Mouse (Mus musculus) thymus, adult 18-20 months (tissue): Measurements from ENCODE around the gene Ap1s1.

ENCODE experiments used
- DNase-seq, 2 experiments: peaks; one replicate each; pipeline ENCODE4 v3.0.0; 2022; ENCODE audit warnings: mixed read lengths in 2 of 2

The Ap1s1 gene

GRCm38 (mm10) chr5:137012401-137012950 lies 33.5 kb downstream of the Ap1s1 start:
- no peak for DNase-seq

- DNase-seq: no peak
Observed at GRCm38 (mm10) chr5:137009988-137010387, 35.9 kb downstream of the Ap1s1 start.

GRCm38 (mm10) chr5:137007276-137007675 lies 38.7 kb downstream of the Ap1s1 start:
- DNase-seq: no peak

GRCm38 (mm10) chr5:137000612-137001011 lies 45.3 kb downstream of the Ap1s1 start:
- no peak for DNase-seq

GRCm38 (mm10) chr5:136999449-136999848 lies 46.5 kb downstream of the Ap1s1 start:
- DNase-seq: no peak

- no peak for DNase-seq
Observed at GRCm38 (mm10) chr5:136989801-136990200, 56.1 kb downstream of the Ap1s1 start.

- DNase-seq: no peak
Observed at GRCm38 (mm10) chr5:136988420-136988819, 57.5 kb downstream of the Ap1s1 start.

GRCm38 (mm10) chr5:136987934-136988271 lies 58.0 kb downstream of the Ap1s1 start, which contains the start of gene Znhit1:
Gene Znhit1, minus strand, starts transcription at chr5:136988021.
- DNase-seq: no peak

GRCm38 (mm10) chr5:136987138-136987933 lies 58.6 kb downstream of the Ap1s1 start:
- peak; percentile 66 to 76 for DNase-seq

GRCm38 (mm10) chr5:136986695-136987137 lies 59.2 kb downstream of the Ap1s1 start, which contains the start of gene Plod3:
Gene Plod3, plus strand, starts transcription at chr5:136987019.
- peak; percentile 95 to 96 for DNase-seq
